Mouse (Mus musculus) forebrain, embryonic 14.5 days (tissue): Measurements from ENCODE around the gene Ocln. TPM values are rescaled to one million over a fixed set of nuclear protein-coding genes. Genes with fewer than 3 reads are reported as not detected.

Experiments used
- ATAC-seq: fragments of 200-750 bp; cut with Nextera tagmentation; 2 replicates; pipeline ENCODE4 v1.8.0; 2017; ENCODE audit warnings: mild to moderate bottlenecking, moderate library complexity
- DNase-seq: peaks from one replicate; pipeline ENCODE4 v3.0.0-alpha.2; 2015; ENCODE audit warnings: low spot score
- H3K27ac ChIP-seq: fragments of 300-500 bp; sonication (generic); 2 replicates; pipeline ENCODE4 v1.5.1; 2014; ENCODE audit warnings: low read depth, mild to moderate bottlenecking, control low read depth, low read length, moderate library complexity
- H3K27me3 ChIP-seq: fragments of 300-500 bp; sonication (generic); replicated peaks from 2 replicates; pipeline ENCODE4 v1.6.1; 2014; ENCODE audit warnings: low read length, control low read depth, mixed read lengths; ENCODE audit not compliant: control insufficient read depth, insufficient read depth
- H3K36me3 ChIP-seq: fragments of 300-500 bp; sonication (generic); 2 replicates; pipeline ENCODE4 v1.6.1; 2014; ENCODE audit warnings: low read length, control low read depth; ENCODE audit not compliant: control insufficient read depth, insufficient read depth
- H3K4me1 ChIP-seq: fragments of 300-500 bp; sonication (generic); 2 replicates; pipeline ENCODE4 v1.6.1; 2014; ENCODE audit warnings: antibody characterized with exemption, low read length, control low read depth; ENCODE audit not compliant: control insufficient read depth, insufficient read depth
- H3K4me2 ChIP-seq: fragments of 300-500 bp; sonication (generic); 2 replicates; pipeline ENCODE4 v1.6.1; 2014; ENCODE audit warnings: mild to moderate bottlenecking, control low read depth, low read length
- H3K4me3 ChIP-seq: fragments of 300-500 bp; sonication (generic); 2 replicates; pipeline ENCODE4 v1.5.1; 2014; ENCODE audit warnings: low read depth, low read length, control low read depth
- H3K9ac ChIP-seq: fragments of 300-500 bp; sonication (generic); 2 replicates; pipeline ENCODE4 v1.6.1; 2014; ENCODE audit warnings: mild to moderate bottlenecking, low read length, control low read depth, moderate library complexity
- H3K9me3 ChIP-seq: fragments of 300-500 bp; sonication (generic); replicated peaks from 2 replicates; pipeline ENCODE4 v1.6.1; 2016; ENCODE audit warnings: low read length, control low read depth, mixed read lengths; ENCODE audit not compliant: control insufficient read depth
- WGBS: fragments of 180-500 bp; shearing (Covaris S2); extraction: QIAGEN DNeasy Blood & Tissue Kit; methylation state at CpG from one replicate; pipeline ENCODE4 v1.1.7; 2014; 5-methylcytosine and 5-hydroxymethylcytosine counted together
- polyA plus RNA-seq: library from polyadenylated mRNA; unstranded; fragments of >200 nt; fragmentation: Nextera tagmentation; extraction: Ambion mirVana; gene quantifications from 2 replicates; pipeline ENCODE4 v1.2.1, GENCODE M21; 2014

Ocln gene
- polyA plus RNA-seq: 5.6 and 10.5 TPM in 2 replicates

DNA sequence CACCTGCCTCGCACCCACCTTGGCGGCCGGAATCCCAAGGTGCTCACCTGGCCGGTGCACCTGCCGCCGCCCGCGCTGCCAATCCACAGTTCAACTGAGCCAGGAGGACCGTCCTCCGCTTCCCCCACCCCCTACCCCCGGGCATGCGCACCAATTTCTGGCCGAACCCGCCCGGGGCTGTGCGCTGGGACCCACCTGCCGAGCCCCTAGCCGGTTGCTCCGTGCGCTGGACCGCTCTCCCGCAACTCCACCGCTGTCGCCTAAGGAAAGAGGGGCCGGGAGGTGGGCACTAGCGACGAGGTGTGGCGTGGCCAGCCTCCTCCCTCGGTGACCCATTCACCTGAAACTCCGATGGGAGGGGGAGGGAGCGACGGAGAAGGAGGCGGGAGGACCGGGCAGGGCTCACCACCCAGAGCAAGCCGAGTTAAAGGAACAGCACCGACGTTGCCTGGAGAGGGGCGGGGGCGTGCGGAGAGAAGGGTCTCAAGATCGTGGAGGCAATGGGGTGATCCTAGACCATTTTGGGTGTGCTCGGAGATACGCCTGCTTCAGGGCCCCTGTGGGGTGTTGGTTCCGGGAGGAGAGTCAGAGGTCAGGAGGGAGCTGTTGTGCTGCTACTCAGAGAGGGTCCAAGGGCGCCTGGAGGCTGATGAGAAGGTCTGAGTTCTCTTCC lies at the start of gene Ocln:
Gene Ocln (minus strand): TSS at position 350 of the 673 bp plus-strand sequence.
- DNase-seq (peak; percentile 36), ATAC-seq (peak; percentile 71)
- Histone ChIP-seq H3K9me3 (no peaks in the 10 kb centered on the region), H3K4me2 (peak within 1 kb of the TSS; percentile 97), H3K36me3 (no peaks in the 10 kb centered on the region), H3K27ac (no peak within 1 kb of the TSS), H3K4me3 (peak within 1 kb of the TSS; percentile 54), H3K27me3 (peaks cover 39% of the 10 kb centered on the region), H3K4me1 (no peaks in the 10 kb centered on the region), H3K9ac (peak within 1 kb of the TSS; percentile 55)
- under 1% methylated on average over 44 of the region's 45 CpGs for WGBS

DNA sequence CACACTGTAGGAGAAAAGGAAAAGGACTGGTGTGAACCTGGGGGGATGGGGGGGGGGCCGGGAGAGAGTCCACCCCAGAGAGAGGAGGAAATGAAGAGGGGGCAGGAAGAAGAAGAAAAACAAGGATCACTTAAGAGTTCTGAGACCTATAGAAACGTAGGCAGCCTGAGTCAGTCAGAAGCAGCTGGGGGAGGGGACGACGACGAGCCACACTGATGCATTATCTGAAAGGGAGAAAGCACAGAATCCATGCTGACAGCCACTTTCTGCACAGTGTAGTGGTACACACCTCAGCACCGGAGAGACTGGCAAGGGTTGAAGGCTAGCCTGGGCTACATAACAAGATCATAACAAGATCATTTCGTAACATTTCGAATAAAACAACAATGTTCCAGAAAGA lies 48.5 kb upstream of the Ocln start:
- no peak overlapping the region for H3K4me2 ChIP-seq
- H3K36me3 ChIP-seq: no peaks in the 10 kb centered on the region
- 78% methylated on average over 8 of the region's 8 CpGs for WGBS
- H3K4me3 ChIP-seq: no peak overlapping the region
- H3K9ac ChIP-seq: peak overlapping the region; percentile 8; the same call in 1 of the 2 replicates
- H3K27ac ChIP-seq: no peak overlapping the region
- H3K4me1 ChIP-seq: no peaks in the 10 kb centered on the region
- H3K9me3 ChIP-seq: no peaks in the 10 kb centered on the region
- DNase-seq (no peak), ATAC-seq (no peak)
- no peaks in the 10 kb centered on the region for H3K27me3 ChIP-seq

DNA sequence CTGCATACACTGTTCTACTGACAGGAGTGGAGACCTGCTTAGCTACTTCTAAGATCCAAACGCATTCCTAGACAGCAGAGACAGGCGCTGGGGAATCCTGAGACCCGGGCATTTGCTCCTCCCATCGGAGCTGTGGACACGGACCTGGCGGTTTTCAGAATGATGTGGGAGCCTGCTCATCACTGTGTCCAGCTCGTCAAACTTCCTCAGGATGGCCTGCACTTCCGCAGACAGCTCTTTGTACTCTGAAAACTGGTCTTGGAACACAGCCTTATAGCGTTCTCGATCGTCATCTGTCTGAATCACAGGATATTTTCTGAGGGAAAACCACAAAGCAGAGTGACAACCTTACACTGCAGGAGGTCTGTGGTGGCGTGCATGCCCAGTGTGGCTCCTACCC lies 47.8 kb upstream of the Ocln start:
- H3K4me1 ChIP-seq: no peaks in the 10 kb centered on the region
- H3K4me3 ChIP-seq: no peak overlapping the region
- H3K4me2 ChIP-seq: no peak overlapping the region
- ATAC-seq: no peak
- H3K9me3 ChIP-seq: no peaks in the 10 kb centered on the region
- no peak overlapping the region for H3K27ac ChIP-seq
- H3K36me3 ChIP-seq: no peaks in the 10 kb centered on the region
- no peak for DNase-seq
- H3K27me3 ChIP-seq: no peaks in the 10 kb centered on the region
- no peak overlapping the region for H3K9ac ChIP-seq
- WGBS: 84% methylated on average over 12 of the region's 12 CpGs

DNA sequence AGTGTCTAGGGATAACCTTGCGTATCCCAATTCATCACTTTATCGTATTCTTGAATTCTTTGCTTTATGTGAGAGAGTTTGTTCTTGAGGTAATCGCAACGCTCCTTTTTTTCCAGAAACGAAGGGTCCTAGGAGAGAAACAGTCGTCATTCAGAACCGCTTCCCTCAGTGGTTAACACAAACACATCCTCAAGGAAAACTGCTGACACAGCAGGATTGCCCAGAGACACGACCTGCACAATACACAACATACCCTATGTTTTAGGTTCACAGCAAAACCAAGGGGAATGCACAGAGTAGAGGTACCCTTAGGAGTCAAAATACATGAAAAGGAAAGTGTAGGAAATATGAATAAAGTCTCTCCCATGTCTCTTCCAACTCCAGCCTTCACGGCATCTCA lies 44.8 kb upstream of the Ocln start:
- Histone ChIP-seq H3K9ac (no peak overlapping the region), H3K9me3 (no peaks in the 10 kb centered on the region), H3K4me1 (no peaks in the 10 kb centered on the region), H3K27me3 (no peaks in the 10 kb centered on the region), H3K36me3 (no peaks in the 10 kb centered on the region), H3K4me2 (no peak overlapping the region), H3K27ac (no peak overlapping the region), H3K4me3 (no peak overlapping the region)
- WGBS: 88% methylated on average over 9 of the region's 9 CpGs
- ATAC-seq (no peak), DNase-seq (no peak)

DNA sequence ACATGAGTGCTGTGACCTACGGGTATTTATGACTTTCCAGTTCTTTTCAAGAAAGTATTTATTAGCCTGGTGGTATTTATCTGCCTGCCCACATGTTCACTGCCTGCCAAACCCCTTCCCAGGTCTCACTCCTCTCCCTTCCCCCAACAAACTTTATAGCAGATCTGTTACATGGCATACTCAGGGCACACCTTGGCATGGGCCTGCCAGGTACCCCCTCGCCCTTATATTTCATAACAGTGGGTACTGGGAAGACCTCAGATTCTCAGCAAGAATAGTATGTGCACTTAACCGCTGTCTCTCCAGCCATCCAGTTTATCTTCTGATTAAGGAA lies 43.0 kb upstream of the Ocln start:
- Histone ChIP-seq H3K9me3 (no peaks in the 10 kb centered on the region), H3K4me1 (no peaks in the 10 kb centered on the region), H3K36me3 (no peaks in the 10 kb centered on the region), H3K4me3 (no peak overlapping the region), H3K27me3 (no peaks in the 10 kb centered on the region), H3K27ac (no peak overlapping the region), H3K4me2 (no peak overlapping the region), H3K9ac (no peak overlapping the region)
- DNase-seq (no peak), ATAC-seq (no peak)
- 84% methylated on average over 3 of the region's 3 CpGs for WGBS

DNA sequence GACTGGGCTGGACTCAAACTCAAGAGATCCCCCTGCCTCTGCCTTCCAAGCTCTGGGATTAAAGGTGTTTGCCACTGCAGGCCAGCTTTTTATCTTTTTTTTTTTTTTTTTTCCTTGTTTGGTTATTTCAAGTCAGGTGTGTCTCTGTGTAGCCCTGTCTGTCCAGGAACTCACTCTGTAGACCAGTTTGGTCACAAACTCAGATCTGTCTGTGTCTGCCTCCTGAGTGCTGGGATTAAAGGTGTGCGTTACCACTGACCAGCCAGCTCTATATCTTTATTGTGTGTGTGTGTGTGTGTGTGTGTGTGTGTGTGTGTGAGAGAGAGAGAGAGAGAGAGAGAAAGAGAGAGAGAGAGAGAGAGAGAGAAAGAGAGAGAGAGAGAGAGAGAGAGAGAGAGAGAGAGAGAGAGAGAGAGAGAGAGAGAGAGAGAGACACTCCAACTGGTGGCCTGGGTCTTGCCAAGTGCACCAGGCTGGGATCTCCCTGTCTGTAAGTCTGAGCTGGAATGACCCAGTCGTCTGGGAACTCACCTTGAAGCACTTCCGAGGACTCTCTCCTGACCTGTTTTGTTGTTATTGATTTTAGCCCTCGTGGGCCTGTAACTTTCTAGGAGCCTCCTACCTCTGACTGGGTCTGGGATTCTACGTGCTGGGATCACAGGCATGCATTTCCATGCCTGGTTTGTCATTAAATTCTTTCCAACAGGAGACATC lies 42.5 kb upstream of the Ocln start:
- no peak for ATAC-seq
- Histone ChIP-seq H3K27ac (no peak overlapping the region), H3K4me1 (no peaks in the 10 kb centered on the region), H3K9ac (no peak overlapping the region), H3K9me3 (no peaks in the 10 kb centered on the region), H3K4me3 (no peak overlapping the region), H3K27me3 (no peaks in the 10 kb centered on the region), H3K4me2 (no peak overlapping the region), H3K36me3 (no peaks in the 10 kb centered on the region)
- no peak for DNase-seq
- 77% methylated on average over 5 of the region's 5 CpGs for WGBS

DNA sequence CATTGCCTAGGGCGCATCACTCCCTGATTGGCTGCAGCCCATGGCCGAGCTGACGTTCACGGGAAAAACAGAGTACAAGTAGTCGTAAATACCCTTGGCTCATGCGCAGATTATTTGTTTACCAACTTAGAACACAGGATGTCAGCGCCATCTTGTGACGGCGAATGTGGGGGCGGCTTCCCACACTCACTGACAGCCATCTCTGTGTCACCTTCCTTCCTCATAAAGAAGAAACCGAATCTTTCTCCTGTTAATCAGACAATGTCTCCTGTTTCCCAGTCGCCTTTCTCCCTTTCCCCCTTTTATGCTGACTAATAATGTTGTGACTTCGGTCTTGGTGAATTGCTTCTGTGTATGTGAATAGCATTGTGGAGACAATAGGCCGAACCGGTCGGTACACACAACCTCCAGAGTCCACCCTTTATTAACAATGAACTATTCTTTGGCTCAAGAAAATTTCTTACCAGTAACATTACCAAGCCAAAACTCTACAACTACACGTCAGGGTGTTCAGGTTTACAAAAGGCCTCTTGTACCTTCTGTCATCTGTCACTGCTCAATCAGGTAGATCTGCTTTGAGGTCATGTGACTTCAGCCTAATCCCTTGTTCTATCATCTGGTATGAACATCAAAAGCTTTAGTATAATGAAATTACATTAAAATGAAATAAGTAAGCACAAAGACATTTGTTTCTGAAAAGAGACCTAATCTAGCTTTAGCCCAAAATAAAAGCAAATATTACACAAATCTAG lies 41.7 kb upstream of the Ocln start:
- H3K4me1 ChIP-seq: no peaks in the 10 kb centered on the region
- 73% methylated on average over 11 of the region's 17 CpGs for WGBS
- 0 out of 2 replicates have a peak overlapping the region, but pooled peaks have one; percentile 25 for H3K9ac ChIP-seq
- no peaks in the 10 kb centered on the region for H3K36me3 ChIP-seq
- DNase-seq (peak; percentile 49), ATAC-seq (peak; percentile 78)
- peak overlapping the region; percentile 12; the same call in 1 of the 2 replicates for H3K4me2 ChIP-seq
- no peaks in the 10 kb centered on the region for H3K9me3 ChIP-seq
- H3K27ac ChIP-seq: peak overlapping the region; percentile 58; the same call in 1 of the 2 replicates
- H3K27me3 ChIP-seq: no peaks in the 10 kb centered on the region
- no peak overlapping the region for H3K4me3 ChIP-seq

DNA sequence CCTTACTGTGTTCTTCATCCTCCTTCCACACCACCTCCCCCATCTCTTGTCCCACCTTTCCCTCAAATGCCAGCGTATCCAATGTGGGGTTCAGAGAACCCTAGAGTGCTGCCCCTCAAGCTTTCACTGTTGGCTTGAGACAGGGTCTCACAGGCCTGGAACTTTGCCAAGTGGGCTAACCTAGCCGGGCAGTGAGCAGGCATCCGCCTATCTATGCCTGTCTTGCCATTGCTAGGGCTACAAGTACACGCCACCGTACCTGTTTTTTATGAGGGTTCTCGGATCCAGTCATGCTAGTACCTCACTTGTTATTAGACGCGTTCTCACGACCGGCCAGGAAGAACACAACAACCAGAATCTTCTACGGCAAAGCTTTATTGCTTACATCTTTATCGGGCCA lies 36.1 kb upstream of the Ocln start:
- H3K4me2 ChIP-seq: 0 out of 2 replicates have a peak overlapping the region, but pooled peaks have one; percentile 16
- peak; percentile 42; the same call in 1 of the 2 replicates for ATAC-seq
- DNase-seq: no peak
- 72% methylated on average over 11 of the region's 12 CpGs for WGBS
- no peaks in the 10 kb centered on the region for H3K36me3 ChIP-seq
- H3K4me1 ChIP-seq: no peaks in the 10 kb centered on the region
- H3K27me3 ChIP-seq: no peaks in the 10 kb centered on the region
- no peaks in the 10 kb centered on the region for H3K9me3 ChIP-seq
- H3K9ac ChIP-seq: no peak overlapping the region
- H3K4me3 ChIP-seq: no peak overlapping the region
- no peak overlapping the region for H3K27ac ChIP-seq
